Mouse (Mus musculus): ENCODE results near the gene Cep170b. TPM values are rescaled to one million over a fixed set of nuclear protein-coding genes. Genes with fewer than 3 reads are reported as not detected.

The Cep170b gene
- total RNA-seq, 2 experiments from 2014 or later = 180 to 199 TPM

DNA sequence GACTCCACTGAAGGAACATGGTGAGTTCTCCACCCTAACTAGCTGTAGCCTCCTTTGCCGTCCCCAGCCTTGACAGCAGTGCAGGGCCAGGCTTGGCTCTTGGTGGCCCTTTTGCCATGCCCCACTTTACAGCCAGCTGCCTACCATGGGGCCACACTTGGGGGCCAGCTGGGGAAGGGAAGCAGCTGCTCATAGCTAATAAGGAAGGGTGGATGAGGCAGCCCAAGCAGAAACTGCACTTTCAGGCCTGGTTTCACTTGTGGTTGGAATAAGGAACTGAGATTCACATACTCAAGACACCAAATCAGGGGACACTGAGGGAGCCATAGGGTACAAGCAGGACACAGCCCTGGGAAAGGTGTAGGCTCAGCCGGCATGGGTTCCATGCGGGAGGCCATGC is 41.8 kb downstream of the Cep170b start:
- DNase-seq (ENCODE audit: low spot score in 2 of 2) = peak in 1 of 2 experiments; percentile 22

- DNase-seq (ENCODE audit: low spot score in 2 of 2) = peak in 1 of 2 experiments; percentile 8
These were observed 42.9 kb downstream of the Cep170b start for GRCm38 (mm10) chr12:112763176-112763575.

- no peak for DNase-seq (ENCODE audit: low spot score in 2 of 2)
These were observed 43.9 kb downstream of the Cep170b start for GRCm38 (mm10) chr12:112764141-112764540.

GRCm38 (mm10) chr12:112764991-112765390 is 44.7 kb downstream of the Cep170b start:
- DNase-seq (ENCODE audit: low spot score in 2 of 2) = no peak

- no peak for DNase-seq (ENCODE audit: low spot score in 2 of 2)
These were observed 46.3 kb downstream of the Cep170b start for GRCm38 (mm10) chr12:112766586-112766985.

DNA sequence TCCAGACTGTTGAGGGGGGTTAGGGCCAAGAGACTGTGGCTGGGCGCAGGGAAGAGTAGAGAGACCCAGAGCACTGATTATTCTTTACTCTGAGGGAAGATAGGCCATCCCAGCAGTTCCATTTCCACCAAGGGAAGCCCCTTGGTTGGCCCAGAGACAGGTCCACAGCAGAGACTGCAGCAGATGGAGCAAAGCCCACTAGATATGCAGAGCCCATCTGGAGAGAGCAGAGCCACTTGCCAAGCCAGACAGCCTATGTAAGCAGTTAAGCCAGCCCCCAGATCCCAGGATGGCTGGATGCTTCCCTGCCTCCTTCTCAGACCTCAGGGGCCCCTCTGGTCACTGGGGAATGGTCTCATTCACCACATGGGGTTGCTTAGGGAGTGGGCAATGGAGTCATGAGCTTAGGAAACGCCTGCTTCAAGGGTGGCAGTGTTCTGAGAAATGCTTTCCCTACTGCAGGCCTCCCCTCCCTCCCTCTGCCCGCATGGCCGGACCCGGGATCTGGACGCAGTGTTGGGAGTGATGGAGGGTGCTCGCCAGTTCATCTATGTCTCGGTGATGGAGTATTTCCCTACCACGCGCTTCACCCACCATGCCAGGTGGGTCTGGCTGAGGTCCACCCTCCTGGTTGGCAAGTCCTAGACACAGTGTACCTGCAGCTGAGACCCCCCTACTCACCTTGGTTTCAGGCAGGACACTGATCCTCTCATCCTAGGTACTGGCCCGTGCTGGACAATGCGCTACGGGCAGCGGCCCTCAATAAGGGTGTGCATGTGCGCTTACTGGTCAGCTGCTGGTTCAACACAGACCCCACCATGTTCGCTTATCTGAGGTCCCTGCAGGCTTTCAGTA is 47.0 kb downstream of the Cep170b start:
- DNase-seq (ENCODE audit: low spot score in 2 of 2) = no peak

DNA sequence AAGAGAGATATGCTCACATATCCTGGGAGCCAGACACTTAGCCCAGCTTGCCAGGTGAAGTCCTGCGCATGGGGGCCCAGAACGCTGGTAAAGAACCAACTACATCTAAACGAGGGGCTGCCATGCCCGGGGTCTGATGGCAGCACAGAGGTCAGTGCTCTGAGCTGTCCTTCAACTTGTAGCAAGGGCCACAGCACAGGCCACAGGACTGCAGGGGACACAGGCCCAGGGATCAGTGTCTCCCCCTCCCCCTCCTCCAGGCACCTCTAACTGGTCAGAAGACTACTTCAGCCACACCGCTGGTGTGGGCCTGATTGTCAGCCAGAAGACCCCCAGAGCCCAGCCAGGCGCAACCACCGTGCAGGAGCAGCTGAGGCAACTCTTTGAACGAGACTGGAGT is 47.9 kb downstream of the Cep170b start:
- DNase-seq (ENCODE audit: low spot score in 2 of 2) = no peak

DNA sequence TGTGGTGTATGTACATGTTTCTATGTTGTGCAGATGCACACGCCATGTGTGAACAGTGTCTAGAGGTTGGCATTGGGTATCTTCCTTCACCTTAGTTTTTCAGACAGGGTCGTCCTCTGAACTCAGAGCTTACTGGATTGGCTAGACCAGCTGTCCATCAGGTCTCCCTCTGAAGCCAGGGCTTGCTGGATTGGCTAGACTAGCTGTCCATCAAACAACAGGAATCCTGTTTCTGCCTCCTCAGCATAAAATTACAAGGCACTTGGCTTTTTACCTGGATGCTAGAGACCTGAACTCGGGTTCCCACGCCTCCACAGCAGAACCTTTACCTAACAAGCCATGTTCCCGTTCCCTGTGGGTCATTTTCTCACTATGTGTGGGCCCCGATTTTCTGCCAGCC is 48.8 kb downstream of the Cep170b start:
- no peak for DNase-seq (ENCODE audit: low spot score in 2 of 2)

GRCm38 (mm10) chr12:112769751-112770150 is 49.5 kb downstream of the Cep170b start:
- no peak for DNase-seq (ENCODE audit: low spot score in 2 of 2)

DNA sequence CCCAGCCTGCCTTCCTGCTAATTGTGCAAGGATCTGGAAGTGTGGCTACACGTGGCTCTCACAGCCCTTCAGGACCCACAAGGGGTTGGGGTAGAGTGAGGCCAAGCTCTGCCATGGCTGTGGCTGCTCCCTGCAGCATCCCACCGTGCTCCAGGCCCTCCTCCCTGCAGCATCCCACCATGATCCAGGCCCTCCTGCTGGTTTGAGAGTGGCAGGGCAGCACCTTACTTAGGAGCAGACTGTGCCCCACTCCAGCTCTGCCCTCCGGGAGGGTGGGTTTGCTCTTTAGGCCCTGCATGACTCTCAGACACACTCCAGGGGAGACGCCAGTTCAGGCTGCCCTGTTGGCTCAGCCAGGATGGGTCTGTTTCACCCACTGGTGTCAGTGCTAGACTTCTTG is 50.1 kb downstream of the Cep170b start:
- no peak for DNase-seq (ENCODE audit: low spot score in 2 of 2)

DNA sequence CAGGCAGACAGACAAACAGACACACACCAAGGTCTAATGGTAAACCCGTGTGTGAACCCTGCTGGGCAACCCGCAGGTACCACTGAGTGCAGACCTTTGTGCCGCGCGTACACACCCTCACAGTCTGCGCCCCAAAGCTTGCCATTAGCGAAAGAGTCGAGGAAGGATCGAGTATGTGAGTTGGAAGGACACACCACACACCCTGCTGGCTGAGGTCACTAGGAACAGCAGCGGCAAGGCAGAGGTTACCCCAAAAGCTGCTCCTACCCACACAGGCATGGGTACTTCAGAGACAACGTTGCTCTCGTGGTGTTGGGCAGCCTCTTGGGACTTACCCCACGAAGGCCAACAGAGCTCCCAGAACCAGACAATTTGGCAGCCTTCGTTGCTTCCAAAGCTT is 52.1 kb downstream of the Cep170b start:
- DNase-seq (ENCODE audit: low spot score in 2 of 2) = no peak

DNA sequence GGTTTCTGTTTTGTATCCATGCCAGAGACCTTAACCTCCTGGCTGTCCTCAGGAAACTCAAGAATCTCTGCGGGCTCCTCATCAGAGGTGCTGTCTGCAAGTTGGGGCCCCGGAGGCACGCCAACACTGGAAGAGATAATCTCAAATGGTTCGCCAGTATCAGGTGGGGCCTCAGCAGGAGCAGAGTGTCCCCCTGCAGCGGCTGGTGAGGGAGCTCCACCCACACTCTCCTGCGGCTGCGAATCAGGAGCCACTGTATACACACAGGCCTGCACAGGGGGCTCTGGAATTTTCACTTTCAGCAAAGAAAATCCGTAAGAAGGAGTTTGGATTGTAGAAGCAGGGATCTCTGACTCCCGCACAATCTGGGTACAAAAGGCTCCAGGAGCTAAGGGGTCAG is 53.1 kb downstream of the Cep170b start:
- no peak for DNase-seq (ENCODE audit: low spot score in 2 of 2)

GRCm38 (mm10) chr12:112774026-112774425 is 53.8 kb downstream of the Cep170b start:
- DNase-seq (ENCODE audit: low spot score in 2 of 2) = no peak

GRCm38 (mm10) chr12:112774481-112774880 is 54.2 kb downstream of the Cep170b start:
- DNase-seq (ENCODE audit: low spot score in 2 of 2) = no peak

GRCm38 (mm10) chr12:112791026-112791425 is 70.8 kb downstream of the Cep170b start:
- DNase-seq (ENCODE audit: low spot score in 2 of 2) = no peak

DNA sequence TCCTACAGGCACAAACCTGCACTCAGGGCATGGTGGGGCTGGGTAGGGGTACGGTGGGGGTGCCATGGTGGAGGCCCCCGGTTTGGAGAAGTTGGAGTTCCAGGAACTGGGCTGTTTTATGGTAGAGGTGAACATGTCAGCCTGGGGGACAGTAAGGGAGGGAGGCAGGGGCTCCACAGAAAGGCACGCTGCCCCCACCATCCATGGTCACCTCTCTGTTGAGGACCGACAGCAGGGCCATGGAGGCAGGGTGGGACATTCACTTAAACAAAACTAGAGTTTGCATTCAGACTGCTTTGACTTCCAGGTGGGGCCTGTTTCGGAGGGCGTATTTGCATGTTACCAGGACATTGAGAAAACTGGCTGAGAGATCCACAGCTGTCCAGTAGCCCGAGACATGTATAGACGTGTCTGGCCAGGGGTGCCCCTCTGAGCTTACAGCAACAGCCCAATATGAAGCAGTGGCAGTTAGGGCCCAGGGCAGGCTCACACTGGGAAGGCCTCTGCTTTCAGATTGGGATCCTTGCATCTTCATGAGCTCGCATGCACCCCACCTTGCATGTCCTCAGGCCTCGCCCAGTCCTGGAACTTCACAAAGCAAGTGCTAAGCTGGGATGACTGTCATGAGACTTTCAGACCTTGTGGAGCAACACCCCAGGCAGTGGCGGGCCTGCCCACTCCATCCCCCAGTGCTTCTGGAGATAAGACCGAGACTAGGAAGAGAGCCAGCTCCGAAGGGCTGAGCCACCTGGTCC is 73.5 kb downstream of the Cep170b start:
- DNase-seq (ENCODE audit: low spot score in 2 of 2) = no peak

DNA sequence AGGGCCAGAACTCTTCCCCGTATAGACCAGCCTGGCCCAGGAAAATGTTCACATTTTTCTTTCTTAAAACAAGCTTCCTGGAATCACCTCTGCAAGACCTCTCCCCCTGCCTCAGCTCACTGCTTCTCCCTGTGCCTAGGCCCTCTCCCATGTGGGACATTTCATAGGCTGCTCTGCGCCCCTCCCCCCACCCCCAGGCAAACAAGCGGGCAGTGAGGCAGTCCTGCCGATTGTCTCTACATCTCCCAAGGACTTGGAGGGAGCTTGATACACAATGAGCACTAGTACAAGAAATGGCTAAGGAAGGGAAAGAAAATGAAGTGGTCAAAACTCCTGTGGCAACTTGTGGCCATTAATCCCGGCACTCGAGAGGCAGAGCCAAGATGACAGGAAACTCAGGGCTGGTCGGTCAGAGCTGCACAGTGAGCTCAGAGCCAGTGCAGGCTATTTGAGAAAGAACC is 74.1 kb downstream of the Cep170b start:
- no peak for DNase-seq (ENCODE audit: low spot score in 2 of 2)

DNA sequence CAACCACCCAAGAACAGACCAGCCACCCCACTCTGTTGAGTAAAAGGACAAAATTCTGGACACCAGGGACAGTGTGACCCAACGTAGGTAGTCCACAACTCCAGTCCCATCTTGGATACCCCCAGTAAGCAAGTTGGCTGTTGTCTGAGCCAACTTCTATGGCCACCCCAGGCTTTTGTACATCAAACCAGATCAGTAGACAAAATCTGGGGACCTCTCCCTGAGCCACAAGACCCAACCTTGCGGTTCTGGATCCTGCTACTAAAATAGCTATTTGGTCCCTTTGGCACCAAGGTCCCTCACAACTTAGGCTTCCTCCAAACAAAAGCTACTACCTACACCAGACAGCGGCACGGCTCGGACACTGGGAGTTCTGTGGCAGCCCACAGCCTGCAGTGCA is 74.7 kb downstream of the Cep170b start:
- DNase-seq (ENCODE audit: low spot score in 2 of 2) = no peak

GRCm38 (mm10) chr12:112795466-112796104 is 75.3 kb downstream of the Cep170b start:
- no peak for DNase-seq (ENCODE audit: low spot score in 2 of 2)

Data from layer of hippocampus, postnatal 10 days (tissue).